Mouse (Mus musculus) ES-E14 (cell line): Measurements from ENCODE around the gene Fscb. TPM values are rescaled to one million over a fixed set of nuclear protein-coding genes. Genes with fewer than 3 reads are reported as not detected.

ENCODE experiments used
- DNase-seq: peaks from one replicate; pipeline ENCODE4 v3.0.0-alpha.2; 2013; ENCODE audit warnings: low read depth, low spot score
- H3K27ac ChIP-seq: 2 replicates; pipeline ENCODE4 v1.5.1; 2012; ENCODE audit warnings: low read depth, mild to moderate bottlenecking, low read length, moderate library complexity, mixed read lengths; ENCODE audit not compliant: poor library complexity, insufficient read depth, severe bottlenecking
- H3K36me3 ChIP-seq: 2 replicates; pipeline ENCODE4 v1.6.1; 2012; ENCODE audit warnings: mild to moderate bottlenecking, low read length, moderate library complexity, mixed read lengths; ENCODE audit not compliant: control insufficient read depth, poor library complexity, insufficient read depth, severe bottlenecking
- H3K4me1 ChIP-seq, 2 experiments: fragments of 150-350 bp in 1 of 2; sonication (generic) in 1 of 2; 2 replicates each; pipeline ENCODE4 v1.6.1; 2012; ENCODE audit warnings: low read length in 2 of 2, mild to moderate bottlenecking in 1 of 2, mixed read lengths in 1 of 2; ENCODE audit not compliant: control insufficient read depth in 2 of 2, insufficient read depth in 2 of 2, poor library complexity in 1 of 2
- H3K4me3 ChIP-seq, 2 experiments: fragments of 150-350 bp in 1 of 2; sonication (generic) in 1 of 2; 2 replicates each; pipeline ENCODE4 v1.5.1; 2012; ENCODE audit warnings: low read length in 2 of 2, low read depth in 1 of 2, mild to moderate bottlenecking in 1 of 2, mixed read lengths in 1 of 2; ENCODE audit not compliant: insufficient read depth in 1 of 2, poor library complexity in 1 of 2, severe bottlenecking in 1 of 2
- H3K9ac ChIP-seq: 2 replicates; pipeline ENCODE4 v1.6.1; 2012; ENCODE audit warnings: low read depth, mild to moderate bottlenecking, low read length, mixed read lengths; ENCODE audit not compliant: poor library complexity, insufficient read depth, severe bottlenecking
- H3K9me3 ChIP-seq: fragments of 150-350 bp; sonication (generic); 2 replicates; pipeline ENCODE4 v1.6.1; 2012; ENCODE audit warnings: low read depth, mild to moderate bottlenecking, low read length; ENCODE audit not compliant: control insufficient read depth, insufficient read depth
- CHD2 ChIP-seq: IDR thresholded peaks from 2 replicates; pipeline ENCODE4 v1.6.1; 2014; ENCODE audit warnings: mild to moderate bottlenecking, low read depth, low read length, inconsistent platforms
- HCFC1 ChIP-seq: IDR thresholded peaks from 2 replicates; pipeline ENCODE4 v1.6.1; 2012; ENCODE audit warnings: low read length, inconsistent platforms, borderline replicate concordance; ENCODE audit not compliant: insufficient read depth
- MAFK ChIP-seq: IDR thresholded peaks from 2 replicates; pipeline ENCODE4 v1.6.1; 2014; ENCODE audit warnings: mild to moderate bottlenecking, low read depth, low read length, inconsistent platforms; ENCODE audit not compliant: insufficient read depth
- ZC3H11A ChIP-seq: IDR thresholded peaks from 2 replicates; pipeline ENCODE4 v1.6.1; 2012; ENCODE audit warnings: low read depth, mild to moderate bottlenecking, inconsistent platforms, low read length, borderline replicate concordance
- ZNF384 ChIP-seq: IDR thresholded peaks from 2 replicates; pipeline ENCODE4 v1.6.1; 2012; ENCODE audit warnings: low read depth, low read length, inconsistent platforms
- in situ Hi-C, 2 experiments: fragments of 600-800 bp; cut with MboI; formaldehyde crosslinking; loops; one replicate each; pipeline ENCODE4 v1.15.1; 2025; ENCODE audit warnings: low sequenced_read_pairs in 2 of 2, inconsistent platforms in 1 of 2; ENCODE audit not compliant: unreplicated experiment in 2 of 2
- total RNA-seq: library from RNA; depleted of rRNA; stranded (reverse); fragments of 300-350 nt; gene quantifications from 2 replicates; pipeline ENCODE4 v1.2.3, GENCODE M21; 2012; rRNA removed

Fscb gene
- total RNA-seq, result not detected in 2 replicates

- Histone ChIP-seq H3K9me3 (no peaks in the 10 kb centered on the region), H3K36me3 (no peaks in the 10 kb centered on the region), H3K4me1 (no peaks in the 10 kb centered on the region), H3K27ac (no peak within 1 kb of the TSS), H3K9ac (no peak within 1 kb of the TSS), H3K4me3 (no peak within 1 kb of the TSS)
- no peak for TF ChIP-seq HCFC1
- TF ChIP-seq CHD2, result no peak
- TF ChIP-seq ZNF384, result no peak
- no peak for TF ChIP-seq MAFK
- TF ChIP-seq ZC3H11A, result no peak
- DNase-seq, result no peak
- in situ Hi-C loops, result no loop called here
These were observed at the start of gene Fscb for GRCm38 (mm10) chr12:64474590-64474989. TSS of gene Fscb (minus strand) at chr12:64474690.

- no peak for DNase-seq
- Histone ChIP-seq H3K9me3 (no peaks in the 10 kb centered on the region), H3K9ac (no peak overlapping the region), H3K36me3 (no peaks in the 10 kb centered on the region), H3K27ac (no peak overlapping the region), H3K4me3 (no peak overlapping the region), H3K4me1 (no peaks in the 10 kb centered on the region)
- in situ Hi-C loops, result no loop called here
- TF ChIP-seq ZNF384 (no peak), ZC3H11A (no peak), CHD2 (no peak), MAFK (no peak), HCFC1 (no peak)
These were observed 42.3 kb upstream of the Fscb start for GRCm38 (mm10) chr12:64516775-64517174.

GRCm38 (mm10) chr12:64513439-64513838, 38.9 kb upstream of the Fscb start:
- no peak for TF ChIP-seq MAFK
- TF ChIP-seq ZC3H11A, result no peak
- TF ChIP-seq HCFC1, result no peak
- TF ChIP-seq CHD2, result no peak
- TF ChIP-seq ZNF384, result no peak
- in situ Hi-C loops, result no loop called here
- no peak overlapping the region for H3K4me3 ChIP-seq
- no peaks in the 10 kb centered on the region for H3K4me1 ChIP-seq
- no peaks in the 10 kb centered on the region for H3K36me3 ChIP-seq
- no peak overlapping the region for H3K9ac ChIP-seq
- no peaks in the 10 kb centered on the region for H3K9me3 ChIP-seq
- DNase-seq, result no peak
- H3K27ac ChIP-seq, result no peak overlapping the region

GRCm38 (mm10) chr12:64497706-64498105, 23.2 kb upstream of the Fscb start:
- H3K4me1 ChIP-seq, result no peaks in the 10 kb centered on the region
- in situ Hi-C loops, result no loop called here
- no peaks in the 10 kb centered on the region for H3K9me3 ChIP-seq
- no peak overlapping the region for H3K27ac ChIP-seq
- H3K4me3 ChIP-seq, result no peak overlapping the region
- no peaks in the 10 kb centered on the region for H3K36me3 ChIP-seq
- no peak for DNase-seq
- no peak overlapping the region for H3K9ac ChIP-seq
- TF ChIP-seq CHD2, result no peak
- no peak for TF ChIP-seq MAFK
- TF ChIP-seq HCFC1, result no peak

- DNase-seq, result no peak
- H3K27ac ChIP-seq, result no peak overlapping the region
- TF ChIP-seq MAFK (no peak), ZNF384 (no peak), HCFC1 (no peak), CHD2 (no peak), ZC3H11A (no peak)
- H3K9me3 ChIP-seq, result no peaks in the 10 kb centered on the region
- no peak overlapping the region for H3K9ac ChIP-seq
- no peak overlapping the region for H3K4me3 ChIP-seq
- in situ Hi-C loops, result no loop called here
- no peaks in the 10 kb centered on the region for H3K4me1 ChIP-seq
- H3K36me3 ChIP-seq, result no peaks in the 10 kb centered on the region
These were observed 875 bp downstream of the Fscb start for GRCm38 (mm10) chr12:64473615-64474014.
